Mouse (Mus musculus) liver, embryonic 14.5 days (tissue): ENCODE measurements around the gene Tango6. TPM values are rescaled to one million over a fixed set of nuclear protein-coding genes. Genes with fewer than 3 reads are reported as not detected.

Experiments
- ATAC-seq: fragments of 200-750 bp; cut with Nextera tagmentation; 2 replicates; pipeline ENCODE4 v1.8.0; 2017; ENCODE audit warnings: moderate number of reproducible peaks, mild to moderate bottlenecking, moderate library complexity; ENCODE audit not compliant: insufficient read depth
- DNase-seq, 3 experiments: peaks; one replicate each; pipeline ENCODE4 v3.0.0-alpha.2; 2012 to 2013; ENCODE audit warnings: low read depth in 3 of 3, low spot score in 3 of 3
- H3K27ac ChIP-seq: fragments of 300-500 bp; sonication (generic); 2 replicates; pipeline ENCODE4 v1.5.1; 2014; ENCODE audit warnings: moderate library complexity, mild to moderate bottlenecking, control low read depth, inconsistent platforms
- H3K27me3 ChIP-seq: fragments of 300-500 bp; sonication (generic); 2 replicates; pipeline ENCODE4 v1.6.1; 2014; ENCODE audit warnings: mild to moderate bottlenecking, low read length, moderate library complexity; ENCODE audit not compliant: control insufficient read depth, insufficient read depth
- H3K36me3 ChIP-seq: fragments of 300-500 bp; sonication (generic); replicated peaks from 2 replicates; pipeline ENCODE4 v1.6.1; 2014; ENCODE audit warnings: low read depth; ENCODE audit not compliant: control insufficient read depth, insufficient read depth
- H3K4me1 ChIP-seq, 2 experiments: fragments of 200-500 bp in 1 of 2; fragments of 300-500 bp in 1 of 2; sonication (generic) in 1 of 2; replicated peaks; 2 replicates each; pipeline ENCODE4 v1.6.1; 2012 to 2014; ENCODE audit warnings: antibody characterized with exemption in 1 of 2, inconsistent platforms in 1 of 2, low read length in 1 of 2; ENCODE audit not compliant: control insufficient read depth in 2 of 2, insufficient read depth in 2 of 2
- H3K4me2 ChIP-seq: fragments of 300-500 bp; sonication (generic); 2 replicates; pipeline ENCODE4 v1.6.1; 2014; ENCODE audit warnings: low read depth, mild to moderate bottlenecking, control low read depth, moderate library complexity
- H3K4me3 ChIP-seq, 2 experiments: fragments of 200-500 bp in 1 of 2; fragments of 300-500 bp in 1 of 2; sonication (generic) in 1 of 2; 2 replicates each; pipeline ENCODE4 v1.5.1; 2012 to 2014; ENCODE audit warnings: low read depth in 2 of 2, low read length in 2 of 2, mild to moderate bottlenecking in 2 of 2, control low read depth in 1 of 2, inconsistent platforms in 1 of 2, moderate library complexity in 1 of 2; ENCODE audit not compliant: insufficient read depth in 1 of 2
- H3K9ac ChIP-seq: fragments of 300-500 bp; sonication (generic); replicated peaks from 2 replicates; pipeline ENCODE4 v1.6.1; 2014; ENCODE audit warnings: mild to moderate bottlenecking, control low read depth, moderate library complexity
- H3K9me3 ChIP-seq: fragments of 300-500 bp; sonication (generic); 2 replicates; pipeline ENCODE4 v1.6.1; 2016; ENCODE audit warnings: low read length, mixed read lengths; ENCODE audit not compliant: control insufficient read depth
- CTCF ChIP-seq: IDR thresholded peaks from 2 replicates; pipeline ENCODE4 v1.5.1; 2016; ENCODE audit warnings: antibody characterized with exemption, low read depth, control low read depth
- EP300 ChIP-seq: IDR thresholded peaks from 2 replicates; pipeline ENCODE4 v1.6.1; 2016; ENCODE audit warnings: antibody characterized with exemption, low read depth
- WGBS: fragments of 180-500 bp; shearing (Covaris S2); extraction: QIAGEN DNeasy Blood & Tissue Kit; methylation state at CpG from one replicate; pipeline ENCODE4 v1.1.7; 2014; ENCODE audit not compliant: insufficient replicate concordance; 5-methylcytosine and 5-hydroxymethylcytosine counted together
- polyA plus RNA-seq, 2 experiments: library from polyadenylated mRNA; depleted of rRNA in 1 of 2; stranded (reverse) in 1 of 2; unstranded in 1 of 2; fragments of >200 nt; fragmentation: Nextera tagmentation in 1 of 2; extraction: Ambion mirVana in 1 of 2; gene quantifications; 2 replicates each; pipeline versions ENCODE4 v1.2.1 to v1.2.3; 2012 to 2014

Tango6 gene
- polyA plus RNA-seq, 2 experiments: 1.7 to 2.6 TPM

DNA sequence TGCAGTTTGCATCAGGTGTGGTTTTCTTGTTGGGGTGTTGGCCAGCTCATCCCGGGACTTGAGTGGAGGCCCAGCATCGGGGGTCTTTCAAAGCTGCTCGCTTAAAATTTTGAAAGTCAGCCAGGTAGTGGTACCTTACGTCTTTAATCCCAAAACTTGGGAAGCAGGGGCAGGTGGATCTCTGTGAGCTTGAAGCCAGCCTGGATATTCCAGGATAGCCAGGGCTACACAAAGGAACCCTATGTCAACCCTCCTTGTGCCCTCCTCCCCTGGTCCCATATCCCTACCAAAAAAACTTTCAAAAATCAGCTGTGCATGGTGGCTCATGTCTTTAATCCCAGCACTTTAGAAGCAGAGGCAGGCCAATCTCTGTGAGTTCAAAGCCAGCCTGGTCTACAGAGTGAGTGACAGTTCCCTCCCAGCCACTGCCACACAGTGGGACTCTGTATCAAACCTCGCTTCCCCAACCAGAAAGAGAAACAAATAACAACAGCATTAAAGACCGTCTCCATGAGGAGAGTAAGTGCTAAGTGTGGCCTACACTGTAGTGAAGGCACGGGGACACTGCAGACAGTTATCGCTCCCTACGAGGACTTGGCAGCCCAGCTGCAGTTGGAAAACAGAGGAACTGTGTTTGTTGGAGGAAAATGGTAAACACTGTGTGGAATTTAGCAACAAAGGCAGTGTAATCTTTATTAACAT, 21.5 kb downstream of the Tango6 start:
- peaks cover 2% of the 10 kb centered on the region; the same call in 1 of the 2 replicates for H3K36me3 ChIP-seq
- no peak overlapping the region for H3K27ac ChIP-seq
- H3K9ac ChIP-seq: no peak overlapping the region
- H3K9me3 ChIP-seq: no peaks in the 10 kb centered on the region
- no peak overlapping the region for H3K4me2 ChIP-seq
- DNase-seq (no peak), ATAC-seq (no peak)
- H3K4me1 ChIP-seq: no peaks in the 10 kb centered on the region; a peak in 1 of 4 replicates
- TF ChIP-seq CTCF: no peak
- no peak for TF ChIP-seq EP300
- no peaks in the 10 kb centered on the region for H3K27me3 ChIP-seq
- H3K4me3 ChIP-seq: no peak overlapping the region
- 68% methylated on average over 9 of the region's 9 CpGs for WGBS

DNA sequence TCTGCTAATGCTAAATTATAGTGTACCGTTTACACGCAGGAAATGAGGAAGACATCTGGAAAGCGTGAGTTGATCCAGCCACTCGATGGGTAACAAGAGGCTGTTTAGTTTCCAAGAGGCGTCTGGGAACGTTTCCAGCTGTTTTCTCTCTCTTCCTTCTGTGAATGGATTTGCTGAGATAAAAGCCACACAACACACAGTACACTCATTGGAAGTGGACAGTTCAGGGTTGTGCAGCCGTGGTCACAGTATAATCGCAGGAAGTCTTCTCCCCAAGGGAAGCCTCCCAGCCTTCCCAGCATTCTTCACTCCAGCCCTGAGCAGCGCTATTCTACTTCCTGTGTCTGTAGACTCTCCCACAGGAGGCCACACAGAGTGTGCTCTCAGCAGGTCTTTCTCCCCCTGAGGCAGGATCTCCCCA, 22.0 kb downstream of the Tango6 start:
- no peak overlapping the region for H3K4me3 ChIP-seq
- TF ChIP-seq EP300: no peak
- no peak for TF ChIP-seq CTCF
- no peaks in the 10 kb centered on the region; a peak in 1 of 4 replicates for H3K4me1 ChIP-seq
- H3K4me2 ChIP-seq: no peak overlapping the region
- ATAC-seq: peak; percentile 39; the same call in 1 of the 2 replicates
- no peaks in the 10 kb centered on the region for H3K9me3 ChIP-seq
- H3K27me3 ChIP-seq: no peaks in the 10 kb centered on the region
- DNase-seq: no peak
- H3K36me3 ChIP-seq: no peaks in the 10 kb centered on the region
- H3K27ac ChIP-seq: no peak overlapping the region
- 50% methylated on average over 9 of the region's 9 CpGs for WGBS
- no peak overlapping the region for H3K9ac ChIP-seq

DNA sequence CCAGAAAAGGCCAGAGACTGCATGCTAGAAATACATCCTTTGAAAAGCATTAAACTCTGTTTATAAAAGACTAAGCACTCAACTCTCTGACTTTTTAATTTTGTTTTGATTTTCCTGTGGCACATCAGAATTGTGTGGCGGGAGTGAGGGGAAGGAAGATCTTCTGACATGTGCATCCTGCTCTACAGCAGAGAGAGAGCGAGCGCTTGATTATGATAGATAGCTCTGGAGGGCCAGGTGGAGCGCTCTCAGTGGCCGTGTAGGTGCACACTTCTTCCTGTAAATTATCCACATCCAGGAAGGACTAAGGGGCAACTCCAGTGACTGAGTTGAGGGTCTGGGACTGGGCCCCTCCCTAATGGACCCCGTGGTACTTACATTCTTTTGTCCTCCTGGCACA, 23.3 kb downstream of the Tango6 start:
- Histone ChIP-seq H3K36me3 (no peaks in the 10 kb centered on the region), H3K27me3 (no peaks in the 10 kb centered on the region), H3K9me3 (no peaks in the 10 kb centered on the region), H3K27ac (no peak overlapping the region), H3K4me2 (no peak overlapping the region), H3K4me3 (no peak overlapping the region), H3K9ac (no peak overlapping the region), H3K4me1 (no peaks in the 10 kb centered on the region; a peak in 1 of 4 replicates)
- WGBS: 67% methylated on average over 6 of the region's 6 CpGs
- ATAC-seq (no peak), DNase-seq (no peak)
- no peak for TF ChIP-seq CTCF
- no peak for TF ChIP-seq EP300

DNA sequence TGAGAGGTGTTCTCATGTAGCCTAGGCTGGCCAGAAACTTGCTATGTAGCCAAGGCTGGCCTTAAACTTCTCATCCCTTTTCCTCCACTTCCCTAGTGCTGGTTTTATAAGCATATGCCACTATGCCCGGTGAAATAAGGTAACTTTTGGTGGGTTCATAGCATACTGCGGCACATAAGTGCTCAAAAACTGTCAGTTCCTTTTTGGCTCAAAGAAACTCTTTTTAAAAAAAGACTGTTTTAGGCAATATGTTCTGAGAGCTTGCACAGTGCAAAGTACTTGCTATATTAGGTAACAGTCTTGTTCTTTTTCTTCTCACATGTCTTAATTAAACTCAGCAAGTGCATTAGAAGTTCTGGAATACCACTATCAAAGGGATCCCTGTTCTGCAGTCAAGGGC, 27.1 kb downstream of the Tango6 start:
- Histone ChIP-seq H3K9ac (no peak overlapping the region), H3K4me3 (no peak overlapping the region), H3K4me2 (no peak overlapping the region), H3K27me3 (no peaks in the 10 kb centered on the region), H3K27ac (no peak overlapping the region), H3K36me3 (no peaks in the 10 kb centered on the region), H3K4me1 (no peaks in the 10 kb centered on the region), H3K9me3 (no peaks in the 10 kb centered on the region)
- DNase-seq: no peak
- ATAC-seq: no peak
- 72% methylated on average over 2 of the region's 2 CpGs for WGBS
- TF ChIP-seq EP300: no peak
- no peak for TF ChIP-seq CTCF

DNA sequence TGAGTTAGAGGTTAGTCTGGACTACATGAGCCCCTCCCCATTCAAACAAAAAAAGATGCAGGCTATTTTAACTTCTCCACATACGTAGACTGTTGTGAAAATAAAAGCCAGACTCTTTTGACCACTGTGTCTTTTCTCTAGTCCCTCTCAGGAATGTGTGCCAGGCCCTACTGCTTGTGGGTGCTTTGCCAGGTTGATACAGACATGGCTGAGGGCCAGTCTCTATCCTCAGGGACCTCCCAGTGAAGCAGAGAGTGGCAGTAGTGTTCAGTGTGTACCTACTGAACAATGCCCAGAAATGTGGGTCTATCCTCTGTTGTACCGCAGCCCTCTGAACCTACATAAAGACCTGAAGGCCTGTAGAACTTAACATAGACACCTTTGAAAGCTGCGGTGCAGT, 29.6 kb downstream of the Tango6 start:
- Histone ChIP-seq H3K27ac (no peak overlapping the region), H3K27me3 (no peaks in the 10 kb centered on the region), H3K9ac (no peak overlapping the region), H3K4me2 (no peak overlapping the region), H3K36me3 (no peaks in the 10 kb centered on the region), H3K4me1 (no peaks in the 10 kb centered on the region), H3K4me3 (no peak overlapping the region), H3K9me3 (no peaks in the 10 kb centered on the region)
- no peak for TF ChIP-seq EP300
- no peak for TF ChIP-seq CTCF
- ATAC-seq: no peak
- WGBS: 80% methylated on average over 3 of the region's 3 CpGs
- no peak for DNase-seq
